Mouse (Mus musculus) cortical plate, adult 2 months (tissue): Measurements from ENCODE around the gene Epha8. TPM values are rescaled to one million over a fixed set of nuclear protein-coding genes. Genes with fewer than 3 reads are reported as not detected.

ENCODE experiments used
- H3K27ac ChIP-seq: fragments of 200-500 bp; 2 replicates; pipeline ENCODE4 v1.5.1; 2012; ENCODE audit warnings: low read length, control low read depth, inconsistent platforms; ENCODE audit not compliant: insufficient read depth
- H3K4me1 ChIP-seq: fragments of 200-500 bp; 2 replicates; pipeline ENCODE4 v1.6.1; 2011; ENCODE audit warnings: low read length; ENCODE audit not compliant: control insufficient read depth, insufficient read depth
- H3K4me3 ChIP-seq: fragments of 200-500 bp; 2 replicates; pipeline ENCODE4 v1.5.1; 2011; ENCODE audit warnings: mild to moderate bottlenecking, low read length, control low read depth; ENCODE audit not compliant: insufficient read depth
- CTCF ChIP-seq: fragments of 200-500 bp; IDR thresholded peaks from 2 replicates; pipeline ENCODE4 v1.5.1; 2011; ENCODE audit warnings: mild to moderate bottlenecking, control low read depth, low read length; ENCODE audit not compliant: insufficient read depth; ENCODE audit errors: extremely low read depth
- POLR2A ChIP-seq: fragments of 200-500 bp; IDR thresholded peaks from 2 replicates; pipeline ENCODE4 v1.6.1; 2011; ENCODE audit warnings: mild to moderate bottlenecking, low read length, control low read depth; ENCODE audit not compliant: insufficient read depth; ENCODE audit errors: extremely low read depth
- polyA plus RNA-seq: library from polyadenylated mRNA; depleted of rRNA; stranded (reverse); fragments of >200 nt; gene quantifications from 2 replicates; pipeline ENCODE4 v1.2.3, GENCODE M21; 2012

The Epha8 gene
- polyA plus RNA-seq, 1 experiment, result 12.3 TPM

DNA sequence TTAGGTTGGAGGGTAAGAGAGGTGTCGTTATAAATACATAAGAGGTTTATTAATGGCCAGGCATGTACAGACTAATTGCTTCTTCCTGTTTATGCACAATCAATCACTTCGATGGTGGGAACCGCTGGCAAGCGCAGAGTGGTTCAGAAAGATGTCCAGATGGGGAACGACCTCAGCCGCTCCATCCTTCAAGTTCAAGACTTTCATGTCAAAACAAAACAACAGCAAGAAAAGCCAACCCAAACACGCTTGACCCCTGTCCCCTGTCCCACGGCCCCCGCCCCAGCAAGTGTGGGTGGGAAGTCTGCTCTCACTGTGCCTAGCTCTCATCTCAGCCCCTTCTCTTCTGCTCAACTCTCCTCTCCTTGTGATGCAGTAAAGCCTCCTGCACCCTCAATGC is 4.0 kb upstream of the Epha8 start:
- H3K4me1 ChIP-seq, result no peaks in the 10 kb centered on the region
- no peak for TF ChIP-seq CTCF
- no peak for TF ChIP-seq POLR2A
- H3K4me3 ChIP-seq, result no peak overlapping the region
- no peak overlapping the region for H3K27ac ChIP-seq

DNA sequence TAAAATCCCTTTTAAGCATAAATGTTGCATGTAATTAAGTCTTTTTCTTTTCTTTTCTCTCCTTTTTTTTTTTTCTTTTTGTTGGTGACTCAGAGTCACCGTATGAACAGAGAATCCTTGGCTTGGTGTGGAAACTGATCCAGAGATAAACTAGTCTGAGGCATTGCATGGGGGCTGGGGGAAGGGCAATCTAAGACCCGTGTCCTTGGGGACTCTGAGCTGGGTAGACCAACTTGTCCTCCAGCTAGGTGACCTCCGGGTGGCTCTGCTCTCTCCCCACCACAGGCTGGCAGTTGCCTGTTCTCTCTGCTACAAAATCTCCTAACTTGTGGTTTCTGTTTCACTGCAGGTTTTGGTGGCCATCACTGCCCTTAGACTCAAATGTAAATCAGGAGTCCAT is 3.5 kb upstream of the Epha8 start:
- Histone ChIP-seq H3K4me3 (no peak overlapping the region), H3K27ac (no peak overlapping the region), H3K4me1 (no peaks in the 10 kb centered on the region)
- TF ChIP-seq POLR2A (no peak), CTCF (no peak)

DNA sequence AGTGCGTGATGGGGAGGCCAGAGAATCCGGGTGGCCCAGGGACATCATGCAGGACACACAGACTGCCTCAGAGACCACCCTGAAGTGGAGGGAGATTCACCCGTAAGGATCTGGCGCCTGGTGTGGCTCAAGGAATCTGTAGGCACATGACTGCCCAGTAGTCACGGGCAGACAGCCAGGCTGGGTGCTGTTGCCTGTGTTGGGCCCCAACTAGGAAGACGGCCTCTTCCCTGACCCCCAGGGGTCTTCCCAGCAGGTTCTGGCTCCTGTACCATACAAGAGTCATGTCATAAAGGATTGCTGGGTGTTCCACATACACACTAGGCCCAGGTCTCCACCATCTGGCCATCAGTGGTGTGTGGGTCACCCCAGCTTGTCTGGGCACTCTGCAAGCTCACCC is 2.1 kb downstream of the Epha8 start:
- no peak overlapping the region for H3K4me3 ChIP-seq

DNA sequence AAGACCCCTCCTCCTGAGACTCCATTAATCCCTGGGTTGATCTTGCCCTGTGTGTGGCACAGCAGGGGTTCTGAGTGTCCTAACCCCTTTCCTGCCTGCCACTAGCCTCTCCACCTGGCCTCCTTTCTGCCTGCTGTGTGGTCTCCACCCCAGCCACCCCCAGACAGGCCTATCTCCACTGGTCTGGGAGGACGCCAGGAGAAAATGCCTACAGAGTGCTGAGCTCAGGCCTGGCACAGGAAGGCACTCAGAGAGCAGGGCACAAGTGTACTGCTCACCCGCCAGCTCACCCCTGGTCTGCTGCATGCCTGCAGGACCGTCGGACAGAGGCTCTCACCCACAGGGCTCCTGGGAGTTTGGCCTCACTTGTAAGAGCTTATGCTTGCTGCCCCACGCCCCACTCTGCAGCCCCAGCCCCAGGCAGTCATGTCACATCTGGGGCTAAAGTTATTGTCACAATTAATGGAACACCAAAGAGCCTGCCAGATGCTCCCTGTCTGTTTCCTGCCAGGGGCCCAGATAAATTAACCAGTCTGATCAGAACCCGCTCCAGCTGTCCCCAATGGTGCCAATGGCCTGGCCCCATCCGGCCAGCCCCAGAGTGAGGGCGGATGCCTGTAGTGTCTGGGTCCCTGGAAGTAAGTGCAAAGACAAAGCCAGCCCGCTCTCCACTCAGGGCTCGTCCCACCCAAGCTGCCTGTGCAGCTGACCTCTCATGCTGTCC is 7.2 kb downstream of the Epha8 start:
- H3K27ac ChIP-seq, result no peak overlapping the region
- no peaks in the 10 kb centered on the region for H3K4me1 ChIP-seq
- H3K4me3 ChIP-seq, result no peak overlapping the region
- TF ChIP-seq CTCF, result no peak
- TF ChIP-seq POLR2A, result no peak

More for the DNA sequence above, 2.1 kb downstream of the Epha8 start:
- no peak overlapping the region for H3K27ac ChIP-seq
- no peaks in the 10 kb centered on the region for H3K4me1 ChIP-seq
- TF ChIP-seq CTCF, result no peak
- no peak for TF ChIP-seq POLR2A

DNA sequence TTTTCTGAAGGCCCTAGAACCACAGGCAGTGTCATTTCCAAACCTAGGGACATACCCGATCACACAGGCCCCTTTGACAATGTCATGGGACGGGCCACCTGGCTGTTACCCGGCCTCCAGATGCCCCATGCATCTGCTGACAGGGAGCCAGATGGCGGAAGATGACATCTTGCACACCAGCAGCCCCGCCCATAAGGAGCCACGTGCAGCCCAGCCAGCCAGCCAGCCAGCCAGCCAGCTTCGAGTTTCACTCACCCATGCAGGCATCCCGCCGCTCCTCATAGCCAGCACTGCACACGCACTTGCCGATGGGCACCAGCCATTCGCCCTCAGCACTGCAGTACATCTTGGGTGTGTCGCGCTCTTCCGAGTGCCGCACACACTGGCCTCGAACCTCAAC is 11.2 kb downstream of the Epha8 start:
- no peak overlapping the region for H3K27ac ChIP-seq
- H3K4me3 ChIP-seq, result no peak overlapping the region

DNA sequence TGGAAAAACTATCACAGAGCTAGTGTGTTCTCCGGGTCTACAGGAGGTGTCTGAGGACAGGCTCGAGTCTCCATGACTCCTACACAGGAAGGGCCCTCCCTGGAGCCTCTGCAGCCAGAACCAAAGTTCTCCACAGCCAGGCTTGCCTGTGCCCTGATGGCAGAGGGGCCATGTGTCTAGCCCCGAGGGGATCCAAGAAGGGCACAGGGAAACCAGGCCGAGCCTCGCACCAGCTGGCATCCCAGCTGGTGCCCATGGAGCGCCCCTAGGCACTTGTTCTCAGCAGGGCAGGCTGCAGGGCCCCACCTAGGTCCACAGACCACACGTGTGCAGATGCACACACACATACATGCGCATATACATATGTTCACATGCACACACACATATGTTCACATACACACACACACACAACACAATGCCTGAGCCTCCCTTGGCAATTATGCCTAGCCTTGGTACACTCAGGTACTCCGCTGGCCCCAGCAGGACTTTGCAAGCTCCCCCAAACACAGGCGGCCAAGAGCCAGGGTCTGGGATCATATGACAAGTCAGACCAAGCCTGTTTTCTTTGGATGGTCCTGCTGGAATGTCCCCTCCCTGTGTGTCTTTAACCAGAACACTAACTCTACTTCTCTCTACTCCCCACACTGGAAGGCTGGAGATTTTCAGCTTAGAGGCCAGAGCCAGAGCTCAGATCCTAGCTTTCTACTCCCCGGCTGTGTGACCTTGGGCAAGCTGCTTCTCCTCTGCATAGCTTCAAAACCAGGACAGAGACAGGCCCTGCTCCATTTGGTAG is 11.9 kb downstream of the Epha8 start:
- TF ChIP-seq POLR2A (no peak), CTCF (no peak)
- no peak overlapping the region for H3K27ac ChIP-seq
- no peak overlapping the region for H3K4me3 ChIP-seq
- H3K4me1 ChIP-seq, result no peaks in the 10 kb centered on the region

More for the DNA sequence above, 11.2 kb downstream of the Epha8 start:
- H3K4me1 ChIP-seq, result no peaks in the 10 kb centered on the region
- no peak for TF ChIP-seq POLR2A
- TF ChIP-seq CTCF, result no peak

DNA sequence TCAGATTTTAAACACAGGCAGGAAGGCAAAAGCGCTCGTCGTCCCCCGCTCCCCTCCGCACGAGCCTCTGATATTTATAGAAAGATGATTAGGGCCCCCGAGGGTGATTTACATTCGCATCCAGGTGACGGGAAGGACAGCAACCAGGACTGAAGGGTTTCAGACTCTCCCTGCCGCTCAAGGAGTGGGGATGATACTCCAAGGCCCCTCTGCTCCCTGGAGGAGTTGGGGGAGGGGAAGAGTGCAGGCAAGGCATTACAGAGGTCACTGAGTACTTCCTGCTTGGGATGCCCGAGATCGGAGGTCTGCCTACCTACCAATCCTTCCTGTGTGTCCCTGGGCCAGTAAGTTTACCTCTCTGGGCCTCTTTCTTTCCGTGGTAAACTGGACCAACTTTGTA is 13.4 kb downstream of the Epha8 start:
- no peak for TF ChIP-seq POLR2A
- no peak for TF ChIP-seq CTCF
- H3K4me3 ChIP-seq, result no peak overlapping the region
- no peak overlapping the region for H3K27ac ChIP-seq
- no peaks in the 10 kb centered on the region for H3K4me1 ChIP-seq

DNA sequence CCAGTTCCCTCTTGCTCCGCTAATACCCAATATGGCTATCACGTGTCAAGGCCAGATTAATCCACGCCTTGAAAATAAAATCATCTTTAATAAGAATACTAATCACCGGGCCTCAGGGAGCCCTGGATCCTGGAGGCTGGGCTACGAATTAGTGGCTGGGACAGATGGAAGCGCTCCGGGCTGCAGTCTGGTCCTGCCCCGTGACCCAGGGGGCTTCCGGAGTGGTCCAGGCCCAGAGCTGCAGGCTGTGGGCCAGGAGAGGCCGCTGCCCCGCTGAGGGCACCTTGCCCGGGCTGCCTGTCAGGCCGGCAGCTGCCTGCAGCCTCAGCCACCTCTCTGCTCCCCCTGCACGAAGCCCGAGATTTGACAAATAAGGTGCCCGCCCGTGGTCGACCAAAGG is 13.9 kb downstream of the Epha8 start:
- TF ChIP-seq CTCF (no peak), POLR2A (no peak)
- no peak overlapping the region for H3K4me3 ChIP-seq
- H3K27ac ChIP-seq, result no peak overlapping the region
- H3K4me1 ChIP-seq, result no peaks in the 10 kb centered on the region

DNA sequence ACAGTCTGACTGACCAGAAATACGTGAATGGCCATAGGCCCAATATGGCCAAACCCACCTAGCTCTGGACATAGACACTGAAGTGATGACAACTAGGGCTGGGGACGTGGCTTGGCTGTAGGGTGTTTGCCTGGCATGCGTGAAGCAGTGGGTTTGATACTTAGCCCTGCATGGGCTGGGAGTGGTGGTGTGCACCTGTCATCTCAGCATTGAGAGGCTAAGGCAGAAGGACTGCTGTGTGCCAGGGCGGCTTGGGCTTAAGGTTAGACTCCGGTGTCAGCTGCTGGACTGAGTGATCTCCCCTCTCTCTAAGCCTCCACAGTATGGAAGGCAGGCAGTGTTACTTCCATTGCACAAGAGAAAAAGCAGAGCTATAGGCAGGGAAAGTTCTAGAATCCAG is 18.7 kb downstream of the Epha8 start:
- Histone ChIP-seq H3K27ac (no peak overlapping the region), H3K4me3 (no peak overlapping the region), H3K4me1 (no peaks in the 10 kb centered on the region)
- TF ChIP-seq CTCF (no peak), POLR2A (no peak)

DNA sequence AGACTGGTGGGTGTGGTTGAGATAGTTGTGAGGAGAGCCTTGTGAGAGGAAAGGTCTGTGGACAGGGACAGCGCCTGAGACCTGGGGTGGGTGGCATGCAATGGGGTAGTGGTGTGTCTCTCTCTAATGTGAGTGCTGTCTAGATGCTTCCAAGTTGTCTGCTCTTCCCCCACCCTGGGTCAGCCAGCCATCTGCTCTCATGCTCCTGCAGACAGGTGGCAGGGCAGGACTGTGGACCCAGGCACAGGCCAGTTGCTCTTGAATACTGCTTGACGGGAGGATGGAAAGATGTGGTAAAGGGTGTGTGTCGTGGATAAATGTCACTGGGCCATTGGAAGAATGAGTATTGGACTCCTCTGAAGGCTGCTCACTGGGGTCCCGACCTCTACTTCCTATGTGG is 19.3 kb downstream of the Epha8 start:
- Histone ChIP-seq H3K27ac (no peak overlapping the region), H3K4me3 (no peak overlapping the region), H3K4me1 (no peaks in the 10 kb centered on the region)
- TF ChIP-seq CTCF (no peak), POLR2A (no peak)
